Mouse (Mus musculus): ENCODE results near the gene Krit1. TPM values are rescaled to one million over a fixed set of nuclear protein-coding genes. Genes with fewer than 3 reads are reported as not detected.
A peak's percentile ranks its signal among the peaks of the same experiment; 100 is the strongest.

Gene Krit1
- polyA plus RNA-seq (2012; rRNA removed): 5.8 and 6.6 TPM in 2 replicates

DNA sequence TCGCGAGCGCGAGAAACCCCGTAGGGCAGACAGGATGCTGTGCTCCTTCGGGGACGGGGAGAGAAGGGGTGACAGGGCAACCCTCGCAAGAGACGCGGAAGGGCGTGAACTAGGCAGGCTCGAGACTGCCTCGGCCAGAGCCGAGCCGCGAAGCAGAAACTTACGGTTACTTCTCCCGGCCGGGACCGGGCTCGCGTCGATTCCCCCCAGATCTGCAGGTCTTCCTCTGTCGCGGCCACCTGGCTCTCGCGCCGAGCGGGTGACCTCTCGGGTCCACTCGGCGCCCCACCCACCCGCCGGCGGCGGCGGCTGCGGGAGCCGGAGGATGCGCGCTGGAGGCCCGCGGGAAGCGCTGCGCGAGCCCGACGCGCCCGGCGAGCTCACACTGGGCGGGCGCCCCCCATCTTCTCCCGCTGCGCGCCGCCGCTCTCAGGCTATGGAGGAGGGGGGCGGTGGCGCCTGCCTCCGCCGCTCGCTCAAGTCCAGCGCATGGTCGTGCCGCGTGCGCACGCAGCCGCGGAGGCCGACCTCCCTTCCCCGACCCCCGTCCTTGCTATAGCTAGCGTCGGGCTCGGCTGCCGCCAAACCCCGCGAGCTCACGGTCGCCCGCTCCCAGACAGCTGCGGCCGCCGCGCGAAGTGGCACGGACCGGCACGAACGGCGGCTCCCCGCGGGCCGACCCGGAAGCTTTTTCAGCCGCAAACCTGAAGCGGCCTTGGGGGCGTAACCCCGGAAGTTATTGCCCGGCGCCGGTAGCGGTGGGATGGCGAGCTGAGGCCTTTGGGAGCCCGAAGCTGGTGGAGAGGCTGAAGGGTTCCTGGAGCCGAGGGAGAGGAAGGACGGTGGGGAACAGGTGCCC lies at the start of gene Krit1, which contains the start of gene Ankib1:
Krit1 (plus strand) TSS at position 752 of the 859 bp plus-strand sequence.
Ankib1 (minus strand) TSS at position 493 of the 859 bp plus-strand sequence.
- WGBS: 1% methylated on average over 79 of the region's 109 CpGs
- no peaks in the 10 kb centered on the region for H3K27me3 ChIP-seq (ENCODE audit: control insufficient read depth, insufficient read depth, low read length)
- TF ChIP-seq CTCF (IDR thresholded peaks at IDR 0.05; ENCODE audit: extremely low read depth, insufficient read depth, insufficient read length, insufficient replicate concordance) (no peak), POLR2A (IDR thresholded peaks at IDR 0.05; ENCODE audit: low read depth, low read length) (peak; percentile 59)
- H3K4me3 ChIP-seq (ENCODE audit: extremely low read depth, insufficient read depth, insufficient read length): peak within 1 kb of the TSS; percentile 95
- peak within 1 kb of the TSS; percentile 93 for H3K27ac ChIP-seq (ENCODE audit: insufficient read depth, low read length)
- H3K36me3 ChIP-seq (ENCODE audit: control insufficient read depth, insufficient read depth, low read length): no peaks in the 10 kb centered on the region
- DNase-seq (ENCODE audit: low read depth in 1 of 2, low spot score in 2 of 2): peak; percentile 70 to 88
- peaks cover 4% of the 10 kb centered on the region for H3K4me1 ChIP-seq (ENCODE audit: control insufficient read depth, insufficient read depth, insufficient read length)

DNA sequence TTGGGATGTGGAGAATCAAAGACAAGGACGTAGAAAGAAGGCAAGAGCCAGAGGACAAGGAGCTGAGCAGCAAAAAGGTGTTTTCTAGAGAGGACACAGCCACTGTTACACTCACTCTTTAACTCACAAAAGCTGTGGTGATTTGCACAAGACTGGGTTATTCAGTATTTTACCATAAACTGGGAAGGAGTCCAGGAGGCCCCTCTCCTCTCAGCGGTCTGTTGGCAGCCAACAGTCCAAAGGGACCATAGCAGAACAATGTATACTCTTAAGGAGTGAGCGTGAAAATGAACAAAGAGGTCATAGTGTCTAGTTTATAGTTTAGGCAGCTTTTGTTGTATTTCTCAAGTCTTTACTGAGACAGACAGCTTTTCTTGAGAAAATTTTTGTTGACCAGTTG lies 31.5 kb upstream of the Krit1 start:
- TF ChIP-seq POLR2A (IDR thresholded peaks at IDR 0.05; ENCODE audit: low read depth, low read length): no peak
- no peak for TF ChIP-seq CTCF (IDR thresholded peaks at IDR 0.05; ENCODE audit: extremely low read depth, insufficient read depth, insufficient read length, insufficient replicate concordance)
- Histone ChIP-seq H3K36me3 (ENCODE audit: control insufficient read depth, insufficient read depth, low read length) (peaks cover 3% of the 10 kb centered on the region; the same call in 1 of the 2 replicates), H3K4me1 (ENCODE audit: control insufficient read depth, insufficient read depth, insufficient read length) (no peaks in the 10 kb centered on the region), H3K27ac (ENCODE audit: insufficient read depth, low read length) (no peak overlapping the region), H3K4me3 (ENCODE audit: extremely low read depth, insufficient read depth, insufficient read length) (no peak overlapping the region), H3K27me3 (ENCODE audit: control insufficient read depth, insufficient read depth, low read length) (no peaks in the 10 kb centered on the region)
- no peak for DNase-seq (ENCODE audit: low read depth in 1 of 2, low spot score in 2 of 2)
- WGBS: 88% methylated on average over 3 of the region's 3 CpGs

- Histone ChIP-seq H3K4me3 (ENCODE audit: extremely low read depth, insufficient read depth, insufficient read length) (no peak overlapping the region), H3K4me1 (ENCODE audit: control insufficient read depth, insufficient read depth, insufficient read length) (no peaks in the 10 kb centered on the region), H3K27ac (ENCODE audit: insufficient read depth, low read length) (no peak overlapping the region), H3K27me3 (ENCODE audit: control insufficient read depth, insufficient read depth, low read length) (no peaks in the 10 kb centered on the region), H3K36me3 (ENCODE audit: control insufficient read depth, insufficient read depth, low read length) (peaks cover 3% of the 10 kb centered on the region; the same call in 1 of the 2 replicates)
- no peak for DNase-seq (ENCODE audit: low read depth in 1 of 2, low spot score in 2 of 2)
- TF ChIP-seq POLR2A (IDR thresholded peaks at IDR 0.05; ENCODE audit: low read depth, low read length) (no peak), CTCF (IDR thresholded peaks at IDR 0.05; ENCODE audit: extremely low read depth, insufficient read depth, insufficient read length, insufficient replicate concordance) (no peak)
- WGBS: 47% methylated on average over 3 of the region's 3 CpGs
These were observed 31.0 kb upstream of the Krit1 start for GRCm38 (mm10) chr5:3772017-3772416.

- Histone ChIP-seq H3K4me1 (ENCODE audit: control insufficient read depth, insufficient read depth, insufficient read length) (no peaks in the 10 kb centered on the region), H3K27me3 (ENCODE audit: control insufficient read depth, insufficient read depth, low read length) (no peaks in the 10 kb centered on the region), H3K4me3 (ENCODE audit: extremely low read depth, insufficient read depth, insufficient read length) (no peak overlapping the region), H3K27ac (ENCODE audit: insufficient read depth, low read length) (no peak overlapping the region), H3K36me3 (ENCODE audit: control insufficient read depth, insufficient read depth, low read length) (no peaks in the 10 kb centered on the region)
- DNase-seq (ENCODE audit: low read depth in 1 of 2, low spot score in 2 of 2): peak in 1 of 2 experiments; percentile 35
- TF ChIP-seq POLR2A (IDR thresholded peaks at IDR 0.05; ENCODE audit: low read depth, low read length): no peak
- peak; percentile 26; the same call in 1 of the 2 replicates for TF ChIP-seq CTCF (IDR thresholded peaks at IDR 0.05; ENCODE audit: extremely low read depth, insufficient read depth, insufficient read length, insufficient replicate concordance)
These were observed 20.3 kb upstream of the Krit1 start for GRCm38 (mm10) chr5:3782670-3783069.

DNA sequence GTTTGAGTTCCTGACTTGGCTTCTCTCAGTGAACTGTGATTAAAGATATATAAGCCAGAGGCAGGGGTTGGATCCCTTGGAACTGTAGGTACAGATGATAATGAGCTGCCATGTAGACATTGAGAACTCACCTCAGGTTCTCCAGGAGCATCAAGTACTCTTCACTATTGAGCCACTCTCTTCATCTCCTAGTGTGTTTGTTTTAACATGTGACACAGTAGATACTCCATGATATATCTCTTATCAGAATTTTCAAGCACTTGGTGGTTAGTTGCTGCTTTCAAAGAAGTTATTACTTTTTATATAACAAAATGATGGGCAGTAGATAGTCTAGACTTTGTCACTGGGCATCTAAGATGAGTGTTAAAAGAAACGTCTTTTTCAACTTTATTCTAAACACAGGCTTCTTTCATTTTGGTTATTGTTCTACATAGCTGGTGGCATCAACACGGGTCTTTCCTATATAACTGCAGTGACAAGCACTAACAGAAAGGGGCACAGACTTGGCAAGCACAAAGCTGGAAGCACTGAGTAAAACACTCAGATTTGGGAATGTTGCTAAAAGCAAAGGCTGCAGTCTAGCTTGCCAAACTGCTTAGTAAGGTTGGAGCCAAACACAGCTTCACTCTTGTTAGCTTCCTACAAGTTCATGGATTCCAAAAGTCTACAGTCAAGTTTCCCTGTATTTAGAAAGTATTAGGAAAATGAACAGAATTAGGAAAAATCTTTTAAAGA lies 18.9 kb upstream of the Krit1 start:
- H3K4me3 ChIP-seq (ENCODE audit: extremely low read depth, insufficient read depth, insufficient read length): no peak overlapping the region; the same call in 1 of the 2 replicates
- no peak for DNase-seq (ENCODE audit: low read depth in 1 of 2, low spot score in 2 of 2)
- H3K36me3 ChIP-seq (ENCODE audit: control insufficient read depth, insufficient read depth, low read length): no peaks in the 10 kb centered on the region
- H3K27me3 ChIP-seq (ENCODE audit: control insufficient read depth, insufficient read depth, low read length): no peaks in the 10 kb centered on the region
- WGBS: 84% methylated on average over 2 of the region's 2 CpGs
- H3K4me1 ChIP-seq (ENCODE audit: control insufficient read depth, insufficient read depth, insufficient read length): no peaks in the 10 kb centered on the region
- H3K27ac ChIP-seq (ENCODE audit: insufficient read depth, low read length): no peak overlapping the region
- TF ChIP-seq CTCF (IDR thresholded peaks at IDR 0.05; ENCODE audit: extremely low read depth, insufficient read depth, insufficient read length, insufficient replicate concordance) (no peak), POLR2A (IDR thresholded peaks at IDR 0.05; ENCODE audit: low read depth, low read length) (no peak)

DNA sequence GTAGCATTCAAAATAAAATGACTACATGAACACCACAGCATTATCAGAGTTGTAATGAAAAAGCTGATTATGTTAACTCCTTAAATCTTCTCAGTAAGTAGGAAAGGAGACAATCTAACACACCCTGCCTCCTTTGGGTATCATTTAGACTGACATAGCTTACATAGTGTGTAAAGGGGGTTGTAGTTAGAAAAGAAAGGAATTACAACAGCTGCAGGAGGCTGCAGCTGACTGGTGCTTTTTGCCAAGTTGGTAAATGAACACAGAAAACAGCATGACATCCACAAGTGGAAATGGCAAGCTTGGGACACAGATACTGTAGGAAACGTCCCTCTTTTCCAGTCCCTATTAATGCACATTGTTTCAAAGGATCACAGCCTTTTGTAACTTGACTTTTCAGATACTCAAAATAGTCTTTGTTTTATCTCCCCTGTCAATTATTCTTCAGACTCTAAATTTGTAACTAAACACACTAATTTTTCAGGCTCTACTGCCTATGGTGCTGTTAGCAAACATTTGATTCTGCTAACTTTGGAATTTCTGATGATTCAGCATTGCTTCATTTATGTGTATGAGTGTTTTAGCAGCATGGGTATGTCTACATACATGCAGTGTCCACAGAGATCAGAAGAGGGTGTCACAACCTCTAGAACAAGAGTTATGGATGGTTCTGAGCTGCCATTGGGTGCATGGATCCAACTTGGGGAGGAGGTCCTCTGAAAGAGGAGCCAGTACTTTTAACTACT lies 18.1 kb upstream of the Krit1 start:
- TF ChIP-seq POLR2A (IDR thresholded peaks at IDR 0.05; ENCODE audit: low read depth, low read length) (no peak), CTCF (IDR thresholded peaks at IDR 0.05; ENCODE audit: extremely low read depth, insufficient read depth, insufficient read length, insufficient replicate concordance) (no peak)
- no peaks in the 10 kb centered on the region for H3K27me3 ChIP-seq (ENCODE audit: control insufficient read depth, insufficient read depth, low read length)
- H3K4me3 ChIP-seq (ENCODE audit: extremely low read depth, insufficient read depth, insufficient read length): no peak overlapping the region
- no peak overlapping the region for H3K27ac ChIP-seq (ENCODE audit: insufficient read depth, low read length)
- WGBS: 80% methylated on average over 1 of the region's 1 CpGs
- no peaks in the 10 kb centered on the region for H3K36me3 ChIP-seq (ENCODE audit: control insufficient read depth, insufficient read depth, low read length)
- peaks cover 4% of the 10 kb centered on the region for H3K4me1 ChIP-seq (ENCODE audit: control insufficient read depth, insufficient read depth, insufficient read length)
- DNase-seq (ENCODE audit: low read depth in 1 of 2, low spot score in 2 of 2): no peak

Data from spleen, adult 2 months (tissue).